Mouse (Mus musculus): ENCODE measurements around the gene Vps8.
A peak's percentile ranks its signal among the peaks of the same experiment; 100 is the strongest.
"Not testable (repeated sequence)": the region's sequence is repeated elsewhere in the genome, so short reads cannot be mapped to it uniquely, and the experiment has no call there.

The Vps8 gene

DNA sequence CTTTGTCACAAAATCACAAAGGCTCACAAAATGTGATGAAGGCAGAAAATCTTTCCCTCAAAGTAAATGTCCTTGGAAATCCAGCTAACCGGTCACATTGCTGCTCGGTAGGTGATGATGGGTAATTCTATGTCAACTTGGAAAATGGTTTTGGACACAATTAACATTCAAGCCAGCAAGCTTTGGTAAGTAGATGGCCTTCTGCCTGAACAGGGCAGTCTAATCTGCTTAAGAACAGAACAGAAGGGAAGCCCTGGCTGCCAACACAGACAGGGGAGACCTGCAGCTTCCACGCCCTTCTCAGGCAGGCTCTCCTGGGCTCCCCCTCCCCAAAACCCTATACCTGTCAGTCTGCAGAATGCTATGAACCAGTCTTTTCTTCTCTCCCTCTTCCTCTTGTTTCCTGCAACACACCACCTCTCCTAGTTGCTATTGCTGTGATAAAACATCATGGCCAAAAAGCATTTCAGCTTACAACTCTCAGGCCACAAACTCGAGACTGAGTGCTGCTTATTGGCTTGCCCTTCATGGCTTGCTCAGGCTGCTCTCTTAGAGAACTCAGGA is 242.6 kb downstream of the Vps8 start:
- DNase-seq (ENCODE audit: low spot score) = no peak

DNA sequence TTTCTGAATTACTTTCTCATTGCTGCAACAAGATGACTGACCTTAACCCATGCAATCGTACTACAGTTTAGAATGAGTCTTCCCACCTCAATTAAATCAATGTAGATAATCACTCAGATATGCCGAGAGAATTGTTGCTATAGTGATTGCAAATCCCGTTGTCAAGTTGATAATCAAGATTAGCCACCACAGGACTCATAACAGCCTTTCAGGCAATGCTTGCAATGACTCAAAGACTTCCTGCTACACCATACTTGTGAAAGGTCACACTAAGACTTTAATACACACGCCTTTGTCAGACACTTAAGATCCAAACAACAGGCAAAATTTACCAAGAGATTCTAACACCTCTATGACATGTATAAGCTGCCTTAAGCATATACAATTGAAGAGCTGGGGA is 249.0 kb downstream of the Vps8 start:
- no peak for DNase-seq (ENCODE audit: low spot score)

DNA sequence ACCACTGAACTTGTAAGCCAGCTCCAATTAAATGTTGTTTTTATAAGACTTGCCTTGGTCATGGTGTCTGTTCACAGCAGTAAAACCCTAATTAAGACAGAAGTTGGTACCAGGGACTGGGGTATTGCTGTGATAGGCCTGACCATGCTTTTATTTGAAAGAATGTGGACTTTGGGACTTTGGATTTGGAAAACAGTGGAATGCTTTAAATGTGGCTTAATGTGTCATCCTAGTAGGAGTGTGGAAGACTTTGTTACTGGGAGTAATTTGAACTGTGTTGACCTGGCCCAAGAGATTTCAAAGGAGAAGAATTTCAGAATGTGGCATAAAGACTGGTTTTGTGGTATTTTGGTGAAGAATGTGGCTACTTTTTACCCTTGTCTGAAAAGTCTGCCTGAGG is 250.1 kb downstream of the Vps8 start:
- DNase-seq (ENCODE audit: low spot score) = not testable (repeated sequence)

DNA sequence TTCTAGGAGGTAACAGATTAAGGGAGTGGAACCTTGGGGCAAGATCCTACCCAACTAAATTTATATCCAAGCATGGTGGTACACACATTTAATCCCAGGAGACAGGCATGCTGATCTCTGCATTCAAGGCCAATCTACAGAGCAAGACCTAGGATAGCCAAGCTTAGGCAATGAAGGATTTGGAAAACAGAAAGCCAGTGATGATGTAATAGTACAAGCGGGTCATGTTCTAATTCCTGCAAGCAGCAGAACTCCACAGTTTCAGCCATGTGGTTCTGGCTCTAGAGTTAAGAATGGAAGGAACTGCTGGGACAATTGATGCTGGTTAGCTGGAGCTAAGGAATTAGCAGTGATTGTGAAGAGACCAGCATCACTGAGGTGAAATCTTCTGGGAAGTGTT is 250.7 kb downstream of the Vps8 start:
- not testable (repeated sequence) for DNase-seq (ENCODE audit: low spot score)

DNA sequence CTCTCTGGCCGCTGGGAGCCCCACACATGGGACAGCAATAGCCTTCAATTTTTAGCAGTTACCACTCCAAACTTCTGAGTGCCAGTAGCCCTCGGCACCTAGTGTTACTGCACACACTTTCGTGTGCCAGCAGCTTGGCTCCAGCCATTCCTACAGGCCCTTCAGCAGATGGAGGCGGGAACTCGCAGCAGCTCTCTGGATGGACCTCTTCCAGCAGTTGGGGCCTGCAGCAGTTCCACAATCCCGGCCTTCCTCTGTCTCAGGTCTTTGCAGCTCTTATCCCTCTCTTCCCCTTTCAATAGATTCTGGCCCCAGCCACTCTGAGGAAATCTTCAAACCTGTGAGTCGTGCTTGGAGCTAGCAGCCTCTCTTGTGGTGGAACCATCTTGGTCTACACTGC is 253.9 kb downstream of the Vps8 start:
- no peak for DNase-seq (ENCODE audit: low spot score)

DNA sequence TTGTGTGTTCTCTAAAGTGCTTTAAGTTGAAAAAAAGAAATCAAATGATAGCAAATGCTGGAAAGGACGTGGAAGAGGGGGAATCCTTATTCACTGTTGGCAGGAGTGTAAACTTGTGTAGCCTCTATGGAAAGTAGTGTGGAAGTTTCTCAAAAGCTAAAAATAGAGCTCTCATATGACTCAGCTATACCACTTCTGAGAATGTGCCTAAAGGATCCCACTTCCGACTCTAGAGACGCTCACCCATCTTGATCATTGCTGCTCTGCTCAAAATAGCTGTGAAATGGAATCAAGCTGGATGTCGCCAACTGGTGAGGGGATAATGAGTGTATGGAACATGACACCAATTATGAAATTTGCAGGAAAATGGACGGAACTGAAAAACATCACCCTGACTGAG is 264.5 kb downstream of the Vps8 start:
- no peak for DNase-seq (ENCODE audit: low spot score)

DNA sequence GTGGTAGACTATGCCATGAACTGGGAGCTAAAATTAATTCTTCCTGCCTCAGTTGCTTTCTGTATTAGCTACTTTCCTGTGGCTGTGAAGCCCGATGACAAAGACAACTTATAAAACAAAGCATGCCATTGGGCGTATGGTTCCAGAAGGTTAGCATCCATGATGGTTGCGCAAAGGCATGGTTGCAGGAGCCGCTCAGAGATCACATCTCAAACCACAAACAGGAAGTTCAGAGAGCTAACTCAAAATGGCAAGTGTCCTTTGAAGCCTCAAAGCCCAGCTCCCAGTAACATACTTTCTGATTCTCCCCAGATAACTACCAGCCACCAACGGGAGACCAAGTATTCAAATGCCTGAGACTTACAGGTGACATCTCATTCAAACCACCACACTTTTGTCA is 266.2 kb downstream of the Vps8 start:
- DNase-seq (ENCODE audit: low spot score) = peak; percentile 17

DNA sequence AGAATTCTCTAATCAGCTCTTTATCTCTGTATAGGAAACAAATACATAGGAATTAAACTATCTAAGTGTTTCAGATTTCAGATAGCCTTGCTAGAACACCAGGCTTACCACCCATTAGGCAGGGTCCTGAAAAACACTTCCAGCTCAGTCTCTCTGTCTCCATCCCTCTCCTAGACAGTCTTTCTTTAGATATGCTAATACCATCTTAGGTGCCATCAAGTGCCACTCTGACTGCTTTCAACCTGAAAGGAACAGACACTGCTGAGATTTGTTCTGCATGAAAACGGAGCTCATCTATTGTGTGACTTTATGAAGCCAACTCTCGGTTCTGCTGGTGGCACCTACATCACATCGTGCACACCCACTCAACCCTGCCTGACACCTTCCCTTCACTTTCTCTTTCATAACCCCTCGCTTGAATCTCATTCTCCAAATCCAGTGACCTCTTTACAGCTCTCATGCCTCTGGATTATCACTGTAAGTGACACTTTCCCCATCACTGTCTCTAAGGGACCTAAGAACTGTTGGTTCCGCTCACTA is 267.4 kb downstream of the Vps8 start:
- no peak for DNase-seq (ENCODE audit: low spot score)

DNA sequence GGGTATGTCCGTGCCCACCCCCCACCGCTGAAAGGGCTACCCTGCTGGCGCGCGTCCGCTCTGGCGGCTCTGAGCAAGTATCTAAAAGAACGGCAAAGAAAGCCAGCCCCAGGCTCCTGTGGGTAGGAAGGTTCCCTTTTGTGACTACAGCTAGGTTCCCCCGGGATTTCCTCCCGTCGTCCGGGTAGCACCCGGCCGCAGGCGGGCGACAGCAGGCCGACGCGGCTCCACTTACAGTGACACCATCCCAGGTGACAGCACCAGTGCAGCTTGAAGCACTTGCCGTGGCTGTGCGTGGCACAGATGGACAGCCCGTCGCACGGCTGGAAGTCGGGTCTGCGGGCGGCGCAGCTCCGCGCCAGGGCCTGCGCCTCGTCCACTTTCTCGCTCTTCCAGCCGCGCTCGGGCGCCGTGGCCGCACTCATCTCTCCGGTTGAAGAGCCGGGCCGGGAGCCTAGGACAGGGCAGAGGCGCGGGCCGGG is 271.1 kb downstream of the Vps8 start:
- peak; percentile 39 for DNase-seq (ENCODE audit: low spot score)

Measured in lung, postnatal 25 days (tissue).